Mouse (Mus musculus): ENCODE measurements at regions not wholly inside any gene's neighbourhood (a gene's known extent, or its start where the extent isn't known, plus 50 kb on each side); places are given as distances from the start of the nearest gene placed in this dataset.

DNA sequence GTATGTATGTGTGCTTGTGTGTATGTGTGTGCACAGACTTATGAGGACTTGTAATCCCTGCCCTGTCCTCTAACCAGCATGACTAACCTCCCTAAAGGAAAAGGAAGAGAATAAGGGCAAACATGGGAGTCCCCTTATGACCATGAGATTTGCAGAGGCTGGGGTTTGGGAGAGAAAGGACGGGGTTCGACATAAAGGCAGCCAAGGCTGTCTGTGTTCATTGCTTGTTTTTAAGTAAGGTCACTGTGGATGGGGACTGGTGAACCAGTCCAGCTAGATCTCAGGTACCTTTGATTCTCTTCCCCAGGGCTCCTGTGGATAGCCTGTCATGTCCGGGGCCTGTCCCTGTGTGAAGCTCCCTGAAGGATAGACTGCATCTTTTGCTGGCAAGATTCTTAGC, 55.6 kb downstream of the Irf2bp2 start:
- DNase-seq: no peak

DNA sequence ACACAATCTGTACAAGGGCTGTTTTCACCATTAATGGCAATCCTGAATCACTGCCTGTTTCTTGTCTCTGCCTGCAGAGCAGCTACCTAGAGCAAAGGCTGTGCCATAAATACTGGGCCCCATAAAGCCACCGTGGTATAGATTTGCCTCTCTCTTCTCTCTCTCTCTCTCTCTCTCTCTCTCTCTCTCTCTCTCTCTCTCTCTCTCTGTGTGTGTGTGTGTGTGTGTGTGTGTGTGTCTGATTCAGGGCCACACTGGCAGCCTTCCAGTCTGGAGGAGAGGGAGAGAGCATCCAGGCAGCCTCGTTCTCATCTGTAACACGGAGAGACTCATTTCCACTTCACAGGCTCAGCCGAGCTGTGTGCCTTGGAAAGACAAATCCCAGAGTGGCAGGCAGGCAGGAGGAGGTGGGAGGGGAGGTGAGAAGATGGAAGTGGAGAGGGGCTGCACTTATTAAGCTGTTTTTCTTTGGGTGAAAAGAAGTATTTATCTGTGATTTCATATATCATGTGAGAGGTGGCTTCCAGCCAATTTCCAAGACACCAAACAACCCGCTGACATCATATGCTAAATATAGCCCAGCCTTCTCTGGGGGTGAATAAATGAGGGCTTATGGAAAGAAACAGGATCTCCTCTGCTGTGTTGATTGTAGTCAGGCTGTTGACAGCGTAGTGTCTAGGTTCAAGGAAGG, 56.7 kb downstream of the Irf2bp2 start:
- DNase-seq: no peak

DNA sequence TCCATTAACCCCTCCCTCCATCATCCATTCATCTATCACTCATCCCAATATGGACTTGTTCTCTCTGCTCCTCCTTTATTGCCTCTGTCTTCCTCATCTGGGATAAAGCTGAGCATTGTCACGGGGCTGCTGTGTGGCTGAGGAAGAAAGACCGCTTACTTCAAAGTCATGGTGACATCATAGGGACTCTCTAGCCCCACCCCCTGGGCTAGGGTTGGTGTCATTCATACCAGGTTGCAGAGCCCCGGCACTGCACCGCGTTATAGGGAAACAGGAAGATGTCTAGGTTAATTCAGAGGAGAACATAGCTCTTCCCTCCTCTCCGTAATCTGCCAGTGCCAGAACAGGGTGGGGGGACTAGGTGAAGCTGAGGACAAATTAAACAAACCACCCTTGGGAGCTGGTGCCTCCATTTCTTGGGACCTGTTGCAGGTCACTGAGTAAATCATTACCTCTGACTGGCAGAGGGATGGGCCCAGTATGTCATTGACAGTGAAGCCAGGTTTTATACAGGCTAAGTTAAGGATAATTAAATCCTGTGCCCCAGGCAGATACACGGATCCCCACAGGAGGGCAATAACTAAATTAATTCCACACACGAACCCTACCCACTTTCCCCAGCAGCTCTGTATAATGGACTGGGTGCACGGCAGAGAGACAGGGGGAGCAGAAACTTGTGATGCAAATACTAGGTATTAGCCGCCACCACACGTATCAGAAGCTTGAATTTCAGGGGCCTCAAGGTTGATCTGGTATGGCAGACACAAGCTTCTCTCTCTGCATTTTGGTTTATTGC, 57.5 kb downstream of the Irf2bp2 start:
- DNase-seq: peak in 1 of 2 experiments; percentile 18

DNA sequence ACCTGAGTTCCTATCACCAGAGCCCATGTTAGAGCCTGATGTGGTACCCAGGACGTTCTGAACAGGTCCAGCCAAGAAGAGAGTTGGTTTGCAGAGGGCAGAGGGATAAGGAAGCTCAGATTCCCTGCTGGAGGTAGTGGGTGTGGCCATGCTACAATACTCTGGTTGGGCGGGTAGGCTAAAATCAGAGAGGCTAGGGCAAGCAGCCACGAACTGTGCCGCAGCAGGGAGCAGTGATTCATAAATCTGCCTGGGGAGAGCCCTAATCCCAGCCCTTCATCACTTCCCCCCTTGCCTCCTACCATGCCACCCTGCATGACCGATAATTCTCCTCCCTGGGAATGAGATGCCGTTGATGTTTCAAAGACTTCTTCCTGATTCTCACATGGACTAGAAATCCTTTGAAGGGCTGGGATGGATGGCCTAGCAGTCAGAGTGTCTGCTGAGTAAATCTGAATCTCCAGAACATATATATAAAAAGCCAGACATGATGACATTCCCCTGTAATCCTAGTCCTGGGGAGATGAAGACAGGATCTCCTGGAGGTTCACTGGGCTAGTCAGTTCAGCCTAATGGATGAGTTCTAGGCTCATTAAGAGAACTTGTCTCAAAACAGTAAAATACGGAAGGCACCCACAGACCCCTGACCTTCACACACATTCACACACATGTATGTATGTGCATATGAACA, 57.6 kb upstream of the Tarbp1 start:
- DNase-seq: no peak

DNA sequence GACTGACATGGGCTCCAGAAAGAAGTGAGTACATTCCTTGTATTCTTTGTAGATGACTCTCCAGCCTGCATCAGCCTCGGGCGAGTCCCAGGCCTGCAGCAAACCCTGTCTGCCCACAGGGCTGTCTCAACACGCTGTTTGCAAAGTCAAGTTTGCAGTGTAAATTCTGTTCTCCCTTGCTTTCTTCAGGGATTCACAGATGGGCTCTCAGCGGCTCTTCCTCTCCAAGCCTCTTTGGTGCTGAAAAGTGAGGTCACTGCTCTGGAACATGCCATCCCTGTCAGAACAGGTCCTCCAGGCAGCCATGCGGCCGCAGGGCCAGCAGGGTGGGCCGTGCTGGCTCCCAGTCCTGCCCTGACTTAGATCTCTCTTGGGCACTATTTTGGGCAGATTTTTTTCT, 56.6 kb upstream of the Tarbp1 start:
- no peak for DNase-seq

DNA sequence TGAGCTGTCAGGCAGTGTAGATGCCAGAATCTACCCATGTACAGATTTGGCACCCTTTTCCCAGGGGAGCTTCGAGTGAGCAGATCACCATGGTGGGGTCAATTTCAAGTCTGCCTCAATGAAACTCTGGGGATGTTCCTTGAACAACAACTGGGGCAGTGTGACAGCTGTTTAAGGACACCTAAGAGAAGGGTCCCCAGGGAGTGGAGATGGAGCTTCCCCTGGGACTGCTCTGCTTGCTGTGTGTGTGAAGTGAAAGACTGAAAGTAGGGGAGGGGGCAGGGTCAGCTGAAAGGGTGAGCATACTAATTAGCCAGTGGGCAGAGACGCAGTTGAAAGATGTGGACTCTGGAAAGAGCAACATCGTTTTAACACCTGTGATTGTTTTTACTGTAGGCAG, 54.5 kb upstream of the Tarbp1 start:
- DNase-seq: no peak

DNA sequence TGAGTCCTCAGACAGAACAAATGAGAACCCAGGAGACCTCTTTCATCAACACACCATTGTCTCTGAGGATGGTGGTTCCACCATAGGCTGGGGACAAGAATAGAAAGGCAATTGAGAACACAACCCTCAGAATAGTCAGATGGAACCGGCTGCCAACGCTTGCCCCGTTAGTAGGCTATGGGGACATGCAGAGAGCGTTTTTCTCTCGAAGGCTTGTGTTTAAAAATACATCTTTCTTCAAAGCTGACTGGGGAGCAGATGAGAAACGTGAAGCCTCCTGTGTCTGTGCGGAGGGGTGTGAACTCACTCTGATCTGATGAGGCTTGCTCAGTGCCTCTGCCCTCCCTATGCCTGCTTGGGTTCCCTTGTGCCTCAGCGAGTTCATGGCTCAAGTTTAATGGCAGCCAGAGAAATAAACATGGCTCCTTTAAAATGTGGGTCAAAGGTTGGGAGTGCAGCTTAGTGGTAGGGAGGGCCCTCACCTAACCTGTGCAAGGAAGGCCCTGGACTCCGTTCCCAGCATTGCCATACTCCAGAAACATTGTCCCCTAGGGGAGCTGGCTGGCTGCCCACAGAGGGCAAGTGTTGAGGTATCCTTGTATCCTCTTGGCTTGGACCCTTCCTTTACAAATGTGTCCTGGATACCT, 53.7 kb upstream of the Tarbp1 start:
- DNase-seq: no peak

DNA sequence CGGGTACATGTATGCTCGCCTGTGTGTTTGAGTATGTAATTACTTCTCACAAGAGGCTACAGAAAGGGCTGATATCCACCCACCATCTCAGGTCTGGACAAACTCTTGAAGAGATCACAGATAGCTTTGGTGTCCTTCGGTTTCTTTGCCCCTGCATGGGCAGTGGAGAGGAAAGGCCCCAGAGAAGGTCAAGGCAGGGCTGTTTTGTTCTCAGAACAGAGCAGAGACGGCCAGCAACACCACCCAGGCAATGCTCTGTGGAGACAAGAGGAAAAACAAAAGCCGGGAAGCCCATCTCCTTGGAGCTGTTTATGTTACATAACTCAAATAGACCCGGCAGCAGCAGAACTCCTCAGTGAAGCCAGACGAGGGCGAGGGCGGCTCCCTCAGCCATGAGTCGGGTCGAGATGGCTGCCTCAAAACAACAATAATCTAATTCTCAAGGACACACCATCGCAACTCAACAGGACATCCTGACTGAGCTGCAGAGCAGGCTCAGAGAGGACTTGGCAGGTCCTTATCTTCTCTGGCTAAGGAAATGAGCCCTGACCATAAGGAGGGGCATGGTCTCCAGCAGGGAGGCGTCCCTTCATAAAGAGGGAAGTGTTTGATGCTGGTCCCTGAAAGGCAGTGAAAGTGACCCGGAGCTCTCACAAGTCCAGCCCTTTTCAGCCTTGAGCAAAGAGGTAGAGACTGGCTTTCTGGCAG, 52.2 kb upstream of the Tarbp1 start:
- DNase-seq: no peak

DNA sequence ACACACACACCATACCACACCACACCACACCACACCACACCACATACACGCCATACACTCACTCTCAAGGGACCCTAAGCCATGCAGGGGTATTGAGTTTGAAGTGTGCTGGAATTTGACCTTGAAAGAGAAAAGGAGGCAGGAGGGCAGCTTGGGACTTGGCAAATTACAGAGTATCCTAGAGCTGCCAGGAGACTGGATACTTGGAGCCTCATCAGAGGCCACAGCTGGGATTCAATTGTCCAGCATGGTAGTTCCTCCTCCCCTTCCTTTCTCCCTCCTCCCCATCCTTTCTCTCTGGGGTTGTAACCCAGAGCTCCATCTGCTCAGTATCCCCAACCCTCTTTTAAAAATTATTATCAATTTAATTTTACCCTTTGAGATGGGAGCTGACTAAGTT, 50.7 kb upstream of the Tarbp1 start:
- no peak for DNase-seq

Data from thymus, adult 18-20 months (tissue).